Mouse (Mus musculus): Measurements from ENCODE around the gene A1bg.

DNA sequence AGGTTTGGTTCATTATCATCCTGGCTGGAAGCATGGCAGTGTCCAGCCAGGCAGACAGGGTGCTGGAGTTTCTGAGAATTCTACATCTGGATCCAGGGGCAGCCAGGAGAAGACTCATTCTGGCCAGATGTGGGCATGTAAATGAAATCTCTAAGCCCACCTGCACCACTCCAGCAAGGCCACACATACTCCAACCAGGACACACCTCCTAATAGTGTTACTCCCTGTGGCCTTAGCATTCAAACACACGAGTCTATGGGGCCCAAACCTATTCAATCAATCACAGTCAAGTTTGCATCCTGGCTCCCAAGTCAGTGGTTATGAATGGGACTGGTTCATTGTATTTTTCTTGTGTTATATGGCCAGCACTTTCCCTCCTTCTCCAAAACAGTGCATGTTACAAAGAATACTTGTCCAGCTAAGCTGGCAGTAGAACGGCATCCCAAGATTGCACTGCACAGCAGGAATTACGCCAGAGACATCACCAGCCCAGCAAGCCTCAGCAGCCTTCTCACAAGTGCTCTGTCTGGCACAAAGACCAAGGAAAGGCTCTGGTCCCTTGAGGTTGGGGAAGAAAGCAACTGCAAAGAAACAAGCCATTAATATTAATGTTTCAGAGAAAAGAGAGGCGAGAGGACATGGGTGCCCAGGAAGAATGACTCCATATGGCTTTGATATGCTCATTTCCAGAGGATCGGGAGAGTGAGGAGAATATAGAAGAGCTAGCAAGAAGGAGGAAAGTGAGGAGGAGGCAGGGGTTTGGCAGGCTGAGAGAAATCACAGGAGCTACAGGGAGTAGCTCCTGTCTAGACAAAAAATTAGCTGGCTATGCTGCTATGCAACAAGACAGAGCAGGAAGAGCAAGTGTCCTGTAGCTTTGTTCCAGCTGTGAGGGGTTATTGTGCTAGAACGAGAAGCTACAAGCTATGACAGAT, 18.8 kb downstream of the A1bg start:
- TF ChIP-seq POLR2A (IDR thresholded peaks at IDR 0.05; ENCODE audit: insufficient read depth, low read length) = no peak
- TF ChIP-seq CTCF (IDR thresholded peaks at IDR 0.05; ENCODE audit: low read depth, low read length) = no peak

All from ES-Bruce4 (cell line).